Mouse (Mus musculus): Measurements from ENCODE around the gene Tmem216. TPM values are rescaled to one million over a fixed set of nuclear protein-coding genes. Genes with fewer than 3 reads are reported as not detected.

Gene Tmem216
- polyA plus RNA-seq, 1 experiment from 2014 or later = 42.6 TPM

DNA sequence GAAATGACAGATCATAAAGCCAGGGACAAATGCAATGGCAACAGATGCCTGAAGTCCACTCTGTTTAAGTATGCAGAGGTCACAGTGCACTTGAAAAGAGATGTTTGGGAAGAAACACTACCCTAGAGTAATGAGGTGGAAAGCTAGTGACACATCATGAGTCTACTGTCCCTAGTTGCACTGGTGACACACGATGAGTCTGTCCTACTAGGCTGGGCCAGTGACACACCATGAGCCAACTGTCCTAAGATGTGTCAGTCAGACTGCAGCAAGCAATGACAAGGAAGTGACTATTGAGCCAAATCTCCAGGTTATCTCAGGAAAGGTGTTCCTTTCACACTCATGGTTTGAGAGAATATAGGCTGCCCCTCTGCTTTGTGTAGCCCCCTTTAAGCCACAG, 60.4 kb downstream of the Tmem216 start:
- Histone ChIP-seq H3K4me2 (ENCODE audit: low read depth, low read length) (no peak overlapping the region), H3K27me3 (replicated peaks; ENCODE audit: control insufficient read depth, insufficient read depth, low read length) (no peaks in the 10 kb centered on the region; the same call in 1 of the 2 replicates), H3K27ac (replicated peaks; ENCODE audit: low read depth, low read length) (no peak overlapping the region), H3K36me3 (ENCODE audit: control insufficient read depth, insufficient read depth, low read length) (peaks cover 19% of the 10 kb centered on the region), H3K4me3 (ENCODE audit: low read depth, low read length) (no peak overlapping the region), H3K4me1 (ENCODE audit: control insufficient read depth, insufficient read depth, low read length) (0 out of 2 replicates have a peak, but pooled peaks cover 3% of the 10 kb centered on the region), H3K9me3 (ENCODE audit: control insufficient read depth, low read length) (no peaks in the 10 kb centered on the region), H3K9ac (ENCODE audit: low read depth, low read length) (no peak overlapping the region)
- DNase-seq (ENCODE audit: low spot score) (no peak), ATAC-seq (ENCODE audit: low read depth) (no peak)
- 75% methylated on average over 1 of the region's 1 CpGs for WGBS

DNA sequence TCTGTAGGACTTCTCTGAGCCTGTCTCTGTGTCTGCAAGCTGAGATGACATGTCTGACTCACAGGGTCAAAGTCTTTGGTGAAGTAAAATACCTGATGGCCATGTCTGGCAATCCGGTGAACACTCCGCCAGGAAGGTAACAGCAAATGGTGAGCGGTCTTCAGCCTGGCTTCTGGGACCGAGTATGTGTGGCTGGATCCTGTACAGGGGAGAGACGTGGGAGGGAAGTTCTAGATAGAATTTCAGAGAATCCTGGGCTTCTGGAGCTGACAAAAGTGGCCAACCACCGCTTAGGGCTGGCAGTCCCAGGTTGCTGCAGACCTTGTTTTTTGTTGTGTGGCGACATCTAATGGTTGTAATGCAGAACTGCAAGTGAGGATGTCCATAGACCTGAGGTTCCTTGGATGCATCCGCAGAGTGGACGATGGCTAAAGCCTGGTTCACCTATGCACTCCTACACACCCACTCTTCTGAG, 69.7 kb downstream of the Tmem216 start:
- ATAC-seq (ENCODE audit: low read depth) = peak; percentile 77
- H3K27ac ChIP-seq (replicated peaks; ENCODE audit: low read depth, low read length) = no peak overlapping the region

More for the DNA sequence above, 69.7 kb downstream of the Tmem216 start:
- 19% methylated on average over 9 of the region's 9 CpGs for WGBS
- no peak overlapping the region for H3K4me3 ChIP-seq (ENCODE audit: low read depth, low read length)
- peaks cover 4% of the 10 kb centered on the region; the same call in 1 of the 2 replicates for H3K4me1 ChIP-seq (ENCODE audit: control insufficient read depth, insufficient read depth, low read length)
- no peaks in the 10 kb centered on the region for H3K9me3 ChIP-seq (ENCODE audit: control insufficient read depth, low read length)
- no peaks in the 10 kb centered on the region for H3K36me3 ChIP-seq (ENCODE audit: control insufficient read depth, insufficient read depth, low read length)
- DNase-seq (ENCODE audit: low spot score) = peak; percentile 85
- no peak overlapping the region for H3K9ac ChIP-seq (ENCODE audit: low read depth, low read length)
- H3K27me3 ChIP-seq (replicated peaks; ENCODE audit: control insufficient read depth, insufficient read depth, low read length) = no peaks in the 10 kb centered on the region
- no peak overlapping the region for H3K4me2 ChIP-seq (ENCODE audit: low read depth, low read length)

Other genes starting within 250 kb of the Tmem216 start
- gene Syt7, start 167.1 kb downstream of the Tmem216 start, polyA plus RNA-seq (2014; fragmentation: Nextera tagmentation; extraction: Ambion mirVana) = 1.4 and 2.0 TPM in 2 replicates
- 0.68 and 1.4 TPM in 2 replicates for gene Lrrc10b, start 98.8 kb downstream of the Tmem216 start, polyA plus RNA-seq (2014; fragmentation: Nextera tagmentation; extraction: Ambion mirVana)
- gene Ppp1r32, start 73.3 kb downstream of the Tmem216 start, polyA plus RNA-seq (2014; fragmentation: Nextera tagmentation; extraction: Ambion mirVana) = 0.45 and 2.5 TPM in 2 replicates
- gene Cpsf7, start 31.0 kb downstream of the Tmem216 start, polyA plus RNA-seq (2014; fragmentation: Nextera tagmentation; extraction: Ambion mirVana) = 50.9 TPM in 2 replicates
- gene Sdhaf2, start 30.1 kb downstream of the Tmem216 start, polyA plus RNA-seq (2014; fragmentation: Nextera tagmentation; extraction: Ambion mirVana) = 57.0 and 62.1 TPM in 2 replicates
- gene Cyb561a3, start 20.9 kb upstream of the Tmem216 start, polyA plus RNA-seq (2014; fragmentation: Nextera tagmentation; extraction: Ambion mirVana) = 17.8 and 20.7 TPM in 2 replicates
- 30.8 and 34.1 TPM in 2 replicates for gene Tmem138, start 21.1 kb upstream of the Tmem216 start, polyA plus RNA-seq (2014; fragmentation: Nextera tagmentation; extraction: Ambion mirVana)
- 349 and 405 TPM in 2 replicates for gene Ddb1, start 49.1 kb upstream of the Tmem216 start, polyA plus RNA-seq (2014; fragmentation: Nextera tagmentation; extraction: Ambion mirVana)
- gene Tkfc, start 49.4 kb upstream of the Tmem216 start, polyA plus RNA-seq (2014; fragmentation: Nextera tagmentation; extraction: Ambion mirVana) = 13.9 and 15.4 TPM in 2 replicates
- gene Vwce, start 78.0 kb upstream of the Tmem216 start, polyA plus RNA-seq (2014; fragmentation: Nextera tagmentation; extraction: Ambion mirVana) = 1.5 and 1.8 TPM in 2 replicates
- 0.14 TPM in 1 of 2 replicates, not detected in the other for gene Pga5, start 121.8 kb upstream of the Tmem216 start, polyA plus RNA-seq (2014; fragmentation: Nextera tagmentation; extraction: Ambion mirVana)
- 34.8 and 35.9 TPM in 2 replicates for gene Vps37c, start 132.5 kb upstream of the Tmem216 start, polyA plus RNA-seq (2014; fragmentation: Nextera tagmentation; extraction: Ambion mirVana)
- 0.58 and 0.78 TPM in 2 replicates for gene Cd5, start 182.8 kb upstream of the Tmem216 start, polyA plus RNA-seq (2014; fragmentation: Nextera tagmentation; extraction: Ambion mirVana)